Mouse (Mus musculus) bone marrow, adult 2 months (tissue): ENCODE measurements around the gene Crygs.

Source experiments
- CTCF ChIP-seq: fragments of 200-500 bp; IDR thresholded peaks from 2 replicates; pipeline ENCODE4 v1.5.1; 2011; ENCODE audit warnings: low read length, control low read depth; ENCODE audit not compliant: control insufficient read depth, insufficient read depth
- POLR2A ChIP-seq: fragments of 200-500 bp; IDR thresholded peaks from 2 replicates; pipeline ENCODE4 v1.6.1; 2011; ENCODE audit warnings: low read depth, mild to moderate bottlenecking, control low read depth, low read length, borderline replicate concordance; ENCODE audit not compliant: control insufficient read depth

GRCm38 (mm10) chr16:22791235-22791634 is 20.1 kb downstream of the Crygs start:
- no peak for TF ChIP-seq POLR2A
- TF ChIP-seq CTCF: no peak
